Mouse (Mus musculus): ENCODE measurements around the gene Hcfc2.

GRCm38 (mm10) chr10:82663289-82663688 is 32.7 kb upstream of the Hcfc2 start:
- TF ChIP-seq CTCF (IDR thresholded peaks at IDR 0.05; ENCODE audit: low read depth, low read length) (no peak), POLR2A (IDR thresholded peaks at IDR 0.05; ENCODE audit: borderline replicate concordance, low read depth, low read length) (no peak)
